In genomic region chr7:131560697-131561042, GRCm38 (mm10) we compare ENCODE assay signal across 8 mouse cellular contexts. TPM values are rescaled to one million over a fixed set of nuclear protein-coding genes. Genes with fewer than 3 reads are reported as not detected.
DNase-seq lines count a peak whose midpoint lies in the region; ATAC-seq and TF ChIP-seq lines count a peak whose summit lies in the region.

No protein-coding gene starts in this region.

- TF ChIP-seq POLR2A in kidney, adult 2 months (IDR thresholded peaks at IDR 0.05; ENCODE audit: low read depth, low read length) = no peak
- no peak for TF ChIP-seq POLR2A in bone marrow, adult 2 months (IDR thresholded peaks at IDR 0.05; ENCODE audit: borderline replicate concordance, control insufficient read depth, low read depth, low read length)

- 0 out of 2 replicates have a peak overlapping the region, but pooled peaks have one; percentile 4 for H3K27ac ChIP-seq in kidney, adult 2 months (ENCODE audit: insufficient read depth, low read depth, low read length)
- peak overlapping the region; percentile 83 for H3K27ac ChIP-seq in bone marrow, adult 2 months (ENCODE audit: control insufficient read depth, insufficient read depth, low read depth, low read length, poor library complexity)
- H3K27ac ChIP-seq in hindbrain, embryonic 14.5 days = peak overlapping the region; percentile 86
- peak overlapping the region; percentile 90 for H3K27ac ChIP-seq in midbrain, embryonic 14.5 days (replicated peaks; ENCODE audit: low read depth, low read length)

- no peak for TF ChIP-seq CTCF in kidney, adult 2 months (conservative IDR thresholded peaks at IDR 0.05; ENCODE audit: insufficient read depth, insufficient read length, low read depth, low read length)
- no peak for TF ChIP-seq CTCF in bone marrow, adult 2 months (IDR thresholded peaks at IDR 0.05; ENCODE audit: control insufficient read depth, insufficient read depth, low read length)

- H3K9ac ChIP-seq in hindbrain, embryonic 14.5 days = peak overlapping the region; percentile 71
- peak overlapping the region; percentile 72 for H3K9ac ChIP-seq in midbrain, embryonic 14.5 days (replicated peaks; ENCODE audit: low read length)

- H3K36me3 ChIP-seq in kidney, adult 2 months (ENCODE audit: control insufficient read depth, insufficient read depth, low read length) = no peaks in the 10 kb centered on the region; the same call in none of the 2 replicates
- peaks cover 33% of the 10 kb centered on the region for H3K36me3 ChIP-seq in hindbrain, embryonic 14.5 days (replicated peaks; ENCODE audit: control insufficient read depth, insufficient read depth)
- peaks cover 37% of the 10 kb centered on the region for H3K36me3 ChIP-seq in midbrain, embryonic 14.5 days (ENCODE audit: control insufficient read depth, insufficient read depth, low read length)

- H3K4me2 ChIP-seq in hindbrain, embryonic 14.5 days (replicated peaks) = peak overlapping the region; percentile 65
- peak overlapping the region; percentile 56 for H3K4me2 ChIP-seq in midbrain, embryonic 14.5 days (ENCODE audit: low read length)

- peak; percentile 49 for ATAC-seq in hindbrain, embryonic 14.5 days (ENCODE audit: low FRiP score)
- peak; percentile 46 for ATAC-seq in midbrain, embryonic 14.5 days (ENCODE audit: low FRiP score, low TSS enrichment)

- H3K9me3 ChIP-seq in hindbrain, embryonic 14.5 days (ENCODE audit: control insufficient read depth, low read length) = no peaks in the 10 kb centered on the region
- H3K9me3 ChIP-seq in midbrain, embryonic 14.5 days (ENCODE audit: control insufficient read depth, low read length) = no peaks in the 10 kb centered on the region

- DNase-seq in kidney, adult 2 months = no peak
- DNase-seq in kidney, postnatal 4 days = no peak
- no peak for DNase-seq in hindbrain, embryonic 14.5 days (ENCODE audit: low spot score)
- DNase-seq in midbrain, embryonic 14.5 days = no peak
- no peak for DNase-seq in embryo, embryonic 10.5 days (ENCODE audit: low spot score)
- no peak for DNase-seq in frontal cortex, postnatal 36 days (ENCODE audit: low spot score in 2 of 2)
- DNase-seq in left cerebral cortex, adult 11 months (ENCODE audit: low spot score) = no peak

- H3K27me3 ChIP-seq in kidney, adult 2 months (replicated peaks; ENCODE audit: control insufficient read depth, insufficient read depth, low read length) = peaks cover 2% of the 10 kb centered on the region; the same call in 1 of the 2 replicates
- peaks cover 37% of the 10 kb centered on the region for H3K27me3 ChIP-seq in hindbrain, embryonic 14.5 days (ENCODE audit: control insufficient read depth, insufficient read depth, low read length)
- peaks cover 34% of the 10 kb centered on the region for H3K27me3 ChIP-seq in midbrain, embryonic 14.5 days (ENCODE audit: control insufficient read depth, insufficient read depth, low read length)

- peak overlapping the region; percentile 90 for H3K4me3 ChIP-seq in kidney, adult 2 months (ENCODE audit: insufficient read depth, low read depth, low read length)
- H3K4me3 ChIP-seq in bone marrow, adult 2 months (replicated peaks; ENCODE audit: control insufficient read depth, low read depth, low read length) = peak overlapping the region; percentile 87
- peak overlapping the region; percentile 54 for H3K4me3 ChIP-seq in hindbrain, embryonic 14.5 days (replicated peaks; ENCODE audit: low read length)
- H3K4me3 ChIP-seq in midbrain, embryonic 14.5 days (replicated peaks; ENCODE audit: low read depth, low read length) = peak overlapping the region; percentile 77

- 1% methylated on average over 14 of the region's 14 CpGs for WGBS in kidney, adult 2 months
- under 1% methylated on average over 14 of the region's 14 CpGs for WGBS in bone marrow, adult 2 months
- WGBS in hindbrain, embryonic 14.5 days = under 1% methylated on average over 14 of the region's 14 CpGs
- WGBS in midbrain, embryonic 14.5 days = under 1% methylated on average over 14 of the region's 14 CpGs

- 0 out of 2 replicates have a peak, but pooled peaks cover 2% of the 10 kb centered on the region for H3K4me1 ChIP-seq in kidney, adult 2 months (ENCODE audit: control insufficient read depth, insufficient read depth, low read length)
- no peaks in the 10 kb centered on the region; the same call in 1 of the 2 replicates for H3K4me1 ChIP-seq in bone marrow, adult 2 months (ENCODE audit: control insufficient read depth, insufficient read depth, low read length)
- H3K4me1 ChIP-seq in hindbrain, embryonic 14.5 days (replicated peaks; ENCODE audit: control insufficient read depth, insufficient read depth, low read length) = peaks cover 9% of the 10 kb centered on the region
- peaks cover 5% of the 10 kb centered on the region for H3K4me1 ChIP-seq in midbrain, embryonic 14.5 days (ENCODE audit: control insufficient read depth, insufficient read depth, low read length)

RNA-seq across cellular contexts. Expression of gene Bub3, which starts 0.6 kb away (rescaled TPM):
- polyA plus RNA-seq in kidney, adult 2 months (2012; rRNA removed) = 50.4 and 51.2 TPM in 2 replicates
- polyA plus RNA-seq in bone marrow, adult 2 months (2011; ENCODE audit: insufficient read depth, insufficient read length, low replicate concordance, missing spikeins) = 65.9 and 83.1 TPM in 2 replicates
- polyA plus RNA-seq in hindbrain, embryonic 14.5 days (2014; fragmentation: Nextera tagmentation; extraction: Ambion mirVana) = 157 and 158 TPM in 2 replicates
- 167 and 169 TPM in 2 replicates for polyA plus RNA-seq in midbrain, embryonic 14.5 days (2014; fragmentation: Nextera tagmentation; extraction: Ambion mirVana)

RNA-seq across cellular contexts. Expression of gene Hmx2, which starts 12.1 kb away (rescaled TPM):
- 8.6 and 8.8 TPM in 2 replicates for polyA plus RNA-seq in kidney, adult 2 months (2012; rRNA removed)
- polyA plus RNA-seq in bone marrow, adult 2 months (2011; ENCODE audit: insufficient read depth, insufficient read length, low replicate concordance, missing spikeins) = not detected in 2 replicates
- polyA plus RNA-seq in hindbrain, embryonic 14.5 days (2014; fragmentation: Nextera tagmentation; extraction: Ambion mirVana) = 1.3 and 1.9 TPM in 2 replicates
- 0.07 and 0.09 TPM in 2 replicates for polyA plus RNA-seq in midbrain, embryonic 14.5 days (2014; fragmentation: Nextera tagmentation; extraction: Ambion mirVana)

RNA-seq across cellular contexts. Expression of gene Hmx3, which starts 18.0 kb away (rescaled TPM):
- 0.23 and 0.29 TPM in 2 replicates for polyA plus RNA-seq in kidney, adult 2 months (2012; rRNA removed)
- not detected in 2 replicates for polyA plus RNA-seq in bone marrow, adult 2 months (2011; ENCODE audit: insufficient read depth, insufficient read length, low replicate concordance, missing spikeins)
- 1.5 and 1.8 TPM in 2 replicates for polyA plus RNA-seq in hindbrain, embryonic 14.5 days (2014; fragmentation: Nextera tagmentation; extraction: Ambion mirVana)
- 0.15 and 0.33 TPM in 2 replicates for polyA plus RNA-seq in midbrain, embryonic 14.5 days (2014; fragmentation: Nextera tagmentation; extraction: Ambion mirVana)

Comparison
In these comparisons a context has a peak if more than half of its experiments do, and no peak if none do; other contexts are left out.
1. H3K27ac ChIP-seq: peak in every context shown above with its lines; median percentile 90 in midbrain, embryonic 14.5 days; 86 in hindbrain, embryonic 14.5 days; 83 in bone marrow, adult 2 months; 4 in kidney, adult 2 months.